Mouse (Mus musculus) cerebellum, adult 2 months (tissue): Measurements from ENCODE around the gene Napa.

Source experiments
- CTCF ChIP-seq: fragments of 200-500 bp; IDR thresholded peaks from 2 replicates; pipeline ENCODE4 v1.5.1; 2011; ENCODE audit warnings: low read depth, mild to moderate bottlenecking, control low read depth, low read length, moderate library complexity, borderline replicate concordance; ENCODE audit not compliant: insufficient read depth
- POLR2A ChIP-seq: fragments of 200-500 bp; IDR thresholded peaks from 2 replicates; pipeline ENCODE4 v1.6.1; 2011; ENCODE audit warnings: low read length, control low read depth, borderline replicate concordance; ENCODE audit not compliant: insufficient read depth

DNA sequence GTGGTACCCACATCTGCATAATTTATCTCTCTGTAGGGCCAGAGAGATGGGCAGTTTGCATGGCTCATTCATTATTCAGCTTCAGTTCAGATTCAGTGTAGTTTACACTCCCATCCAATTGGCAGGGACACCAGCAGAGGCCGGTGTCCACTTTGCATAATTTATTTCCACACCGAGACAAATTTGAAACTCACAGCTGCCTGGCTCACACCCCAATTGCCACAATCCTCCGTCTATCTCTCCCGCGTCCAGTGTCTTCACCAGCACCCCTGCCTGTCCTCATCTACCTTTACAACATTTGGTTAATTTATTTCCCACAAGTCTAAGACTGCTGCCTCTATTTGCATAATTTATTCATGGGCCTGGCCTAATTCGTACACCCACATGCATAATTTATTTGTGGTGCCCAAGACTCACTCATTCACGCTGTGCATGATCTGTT lies 36.7 kb downstream of the Napa start:
- TF ChIP-seq CTCF (no peak), POLR2A (no peak)
